Mouse (Mus musculus): ENCODE results near the gene Kcnh1.

The Kcnh1 gene

GRCm38 (mm10) chr1:192457037-192457436 lies 266.5 kb downstream of the Kcnh1 start:
- no peak for DNase-seq (ENCODE audit: low read depth, low spot score)

- no peak for DNase-seq (ENCODE audit: low read depth, low spot score)
These were observed 267.1 kb downstream of the Kcnh1 start for GRCm38 (mm10) chr1:192457526-192458206.

GRCm38 (mm10) chr1:192463732-192464131 lies 273.2 kb downstream of the Kcnh1 start:
- DNase-seq (ENCODE audit: low read depth, low spot score) = no peak

- DNase-seq (ENCODE audit: low read depth, low spot score) = peak; percentile 13
These were observed 281.8 kb downstream of the Kcnh1 start for GRCm38 (mm10) chr1:192472366-192472765.

- DNase-seq (ENCODE audit: low read depth, low spot score) = no peak
These were observed 282.6 kb downstream of the Kcnh1 start for GRCm38 (mm10) chr1:192473134-192473533.

GRCm38 (mm10) chr1:192476704-192477103 lies 286.1 kb downstream of the Kcnh1 start:
- DNase-seq (ENCODE audit: low read depth, low spot score) = no peak

GRCm38 (mm10) chr1:192477556-192477955 lies 287.0 kb downstream of the Kcnh1 start:
- no peak for DNase-seq (ENCODE audit: low read depth, low spot score)

- no peak for DNase-seq (ENCODE audit: low read depth, low spot score)
These were observed 287.6 kb downstream of the Kcnh1 start for GRCm38 (mm10) chr1:192478176-192478575.

GRCm38 (mm10) chr1:192480072-192480784 lies 289.7 kb downstream of the Kcnh1 start:
- no peak for DNase-seq (ENCODE audit: low read depth, low spot score)

GRCm38 (mm10) chr1:192481446-192481845 lies 290.9 kb downstream of the Kcnh1 start:
- DNase-seq (ENCODE audit: low read depth, low spot score) = no peak

GRCm38 (mm10) chr1:192485030-192485429 lies 294.5 kb downstream of the Kcnh1 start:
- no peak for DNase-seq (ENCODE audit: low read depth, low spot score)

- DNase-seq (ENCODE audit: low read depth, low spot score) = no peak
These were observed 297.0 kb downstream of the Kcnh1 start for GRCm38 (mm10) chr1:192487571-192487970.

GRCm38 (mm10) chr1:192489908-192490825 lies 299.6 kb downstream of the Kcnh1 start:
- peak; percentile 6 for DNase-seq (ENCODE audit: low read depth, low spot score)

- DNase-seq (ENCODE audit: low read depth, low spot score) = no peak
These were observed 306.9 kb downstream of the Kcnh1 start for GRCm38 (mm10) chr1:192497505-192497904.

GRCm38 (mm10) chr1:192502016-192502415 lies 311.4 kb downstream of the Kcnh1 start:
- DNase-seq (ENCODE audit: low read depth, low spot score) = no peak

- no peak for DNase-seq (ENCODE audit: low read depth, low spot score)
These were observed 312.3 kb downstream of the Kcnh1 start for GRCm38 (mm10) chr1:192502835-192503234.

- no peak for DNase-seq (ENCODE audit: low read depth, low spot score)
These were observed 313.1 kb downstream of the Kcnh1 start for GRCm38 (mm10) chr1:192503651-192504050.

- no peak for DNase-seq (ENCODE audit: low read depth, low spot score)
These were observed 322.2 kb downstream of the Kcnh1 start for GRCm38 (mm10) chr1:192512821-192513220.

GRCm38 (mm10) chr1:192515373-192515772 lies 324.8 kb downstream of the Kcnh1 start:
- no peak for DNase-seq (ENCODE audit: low read depth, low spot score)

- DNase-seq (ENCODE audit: low read depth, low spot score) = no peak
These were observed 329.1 kb downstream of the Kcnh1 start for GRCm38 (mm10) chr1:192519713-192520112.

- DNase-seq (ENCODE audit: low read depth, low spot score) = no peak
These were observed 330.4 kb downstream of the Kcnh1 start for GRCm38 (mm10) chr1:192520836-192521435.

Measured in A20 (cell line).